Mouse (Mus musculus) limb, embryonic 10.5 days (tissue): ENCODE measurements at regions not wholly inside any gene's neighbourhood (a gene's known extent, or its start where the extent isn't known, plus 50 kb on each side); places are given as distances from the start of the nearest gene placed in this dataset.

Experiments
- DNase-seq: peaks from one replicate; pipeline ENCODE4 v3.0.0-alpha.2; 2017; ENCODE audit warnings: low spot score
- H3K27ac ChIP-seq: fragments of 300-500 bp; sonication (generic); 2 replicates; pipeline ENCODE4 v1.5.1; 2016; ENCODE audit warnings: mild to moderate bottlenecking
- H3K27me3 ChIP-seq: fragments of 300-500 bp; sonication (generic); 2 replicates; pipeline ENCODE4 v1.6.1; 2016; ENCODE audit warnings: low read depth, mild to moderate bottlenecking; ENCODE audit not compliant: poor library complexity, severe bottlenecking
- H3K36me3 ChIP-seq: fragments of 300-500 bp; sonication (generic); 2 replicates; pipeline ENCODE4 v1.6.1; 2016; ENCODE audit warnings: mild to moderate bottlenecking, moderate library complexity
- H3K4me1 ChIP-seq: fragments of 300-500 bp; sonication (generic); 2 replicates; pipeline ENCODE4 v1.6.1; 2016
- H3K4me3 ChIP-seq: fragments of 300-500 bp; sonication (generic); 2 replicates; pipeline ENCODE4 v1.5.1; 2016; ENCODE audit warnings: mild to moderate bottlenecking, moderate library complexity
- H3K9me3 ChIP-seq: fragments of 300-500 bp; sonication (generic); replicated peaks from 2 replicates; pipeline ENCODE4 v1.6.1; 2016; ENCODE audit warnings: mild to moderate bottlenecking
- WGBS: fragments of 180-500 bp; shearing (Covaris S2); methylation state at CpG from one replicate; pipeline ENCODE4 v1.1.7; 2016; 5-methylcytosine and 5-hydroxymethylcytosine counted together

DNA sequence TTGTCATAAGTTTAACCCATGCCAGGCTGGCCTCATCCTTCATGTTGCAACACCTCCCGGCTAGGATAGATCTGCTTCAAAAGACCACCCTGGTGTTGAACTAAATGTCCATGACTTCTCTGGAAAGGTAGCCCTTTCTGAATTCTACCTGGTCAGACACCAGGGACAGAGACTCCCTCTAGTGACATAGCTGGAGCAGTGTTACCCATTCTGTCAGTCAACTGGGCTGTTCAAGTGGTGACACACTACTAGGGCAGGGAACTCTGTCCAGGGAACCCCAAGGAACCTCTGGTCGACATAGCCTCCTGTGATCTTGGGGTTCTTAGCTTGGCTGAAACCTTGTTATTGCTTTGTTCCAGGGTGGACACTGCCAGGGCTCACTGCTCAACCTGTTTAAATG is 51.6 kb upstream of the Cobl start:
- H3K27ac ChIP-seq, result no peak overlapping the region
- no peak overlapping the region for H3K4me3 ChIP-seq

More for the DNA sequence above, 51.6 kb upstream of the Cobl start:
- H3K4me1 ChIP-seq, result peaks cover 5% of the 10 kb centered on the region; the same call in 1 of the 2 replicates
- no peaks in the 10 kb centered on the region for H3K9me3 ChIP-seq
- WGBS, result 81% methylated on average over 2 of the region's 2 CpGs
- DNase-seq, result no peak
- H3K36me3 ChIP-seq, result no peaks in the 10 kb centered on the region
- H3K27me3 ChIP-seq, result no peaks in the 10 kb centered on the region
